Mouse (Mus musculus) embryo, embryonic 11.5 days (tissue): ENCODE results near the gene Hfe2.

Source experiments
- DNase-seq: peaks from one replicate; pipeline ENCODE4 v3.0.0-alpha.2; 2012; ENCODE audit warnings: low read depth, low spot score

Gene Hfe2

GRCm38 (mm10) chr3:96528506-96528905, 3.5 kb downstream of the Hfe2 start:
- no peak for DNase-seq

GRCm38 (mm10) chr3:96532050-96532449, 7.1 kb downstream of the Hfe2 start:
- no peak for DNase-seq

- no peak for DNase-seq
Observed at GRCm38 (mm10) chr3:96534300-96534699, 9.3 kb downstream of the Hfe2 start.

GRCm38 (mm10) chr3:96539316-96539715, 14.3 kb downstream of the Hfe2 start:
- no peak for DNase-seq

- no peak for DNase-seq
Observed at GRCm38 (mm10) chr3:96540740-96541139, 15.8 kb downstream of the Hfe2 start.

GRCm38 (mm10) chr3:96541328-96542078, 16.5 kb downstream of the Hfe2 start:
- no peak for DNase-seq

- no peak for DNase-seq
Observed at GRCm38 (mm10) chr3:96542554-96542953, 17.6 kb downstream of the Hfe2 start.

GRCm38 (mm10) chr3:96543345-96543744, 18.4 kb downstream of the Hfe2 start:
- no peak for DNase-seq

- no peak for DNase-seq
Observed at GRCm38 (mm10) chr3:96545565-96545964, 20.6 kb downstream of the Hfe2 start.

- no peak for DNase-seq
Observed at GRCm38 (mm10) chr3:96546880-96547279, 21.9 kb downstream of the Hfe2 start.

GRCm38 (mm10) chr3:96547389-96547960, 22.5 kb downstream of the Hfe2 start:
- DNase-seq, result peak; percentile 48

- no peak for DNase-seq
Observed at GRCm38 (mm10) chr3:96548824-96549223, 23.9 kb downstream of the Hfe2 start.

GRCm38 (mm10) chr3:96549346-96549745, 24.4 kb downstream of the Hfe2 start:
- no peak for DNase-seq

GRCm38 (mm10) chr3:96551203-96551602, 26.2 kb downstream of the Hfe2 start:
- peak; percentile 36 for DNase-seq

GRCm38 (mm10) chr3:96551890-96552289, 26.9 kb downstream of the Hfe2 start:
- no peak for DNase-seq

- no peak for DNase-seq
Observed at GRCm38 (mm10) chr3:96553601-96554000, 28.6 kb downstream of the Hfe2 start.

GRCm38 (mm10) chr3:96554251-96554650, 29.3 kb downstream of the Hfe2 start:
- no peak for DNase-seq

GRCm38 (mm10) chr3:96555041-96555596, 30.1 kb downstream of the Hfe2 start:
- no peak for DNase-seq

GRCm38 (mm10) chr3:96555999-96556614, 31.1 kb downstream of the Hfe2 start:
- no peak for DNase-seq

GRCm38 (mm10) chr3:96556651-96557635, 32.0 kb downstream of the Hfe2 start:
- no peak for DNase-seq

- DNase-seq, result peak; percentile 97
Observed at GRCm38 (mm10) chr3:96557694-96558093, 32.7 kb downstream of the Hfe2 start, which contains the start of gene Txnip. Txnip (plus strand) TSS chr3:96557957.
